Mouse (Mus musculus) kidney, embryonic 14.5 days (tissue): ENCODE results near the gene Gramd1b. TPM values are rescaled to one million over a fixed set of nuclear protein-coding genes. Genes with fewer than 3 reads are reported as not detected.

Experiments used
- ATAC-seq: fragments of 200-750 bp; cut with Nextera tagmentation; 2 replicates; pipeline ENCODE4 v1.8.0; 2017; ENCODE audit warnings: moderate number of reproducible peaks, mild to moderate bottlenecking, moderate TSS enrichment, moderate library complexity; ENCODE audit not compliant: low FRiP score, low TSS enrichment
- H3K27ac ChIP-seq: fragments of 300-500 bp; sonication (generic); 2 replicates; pipeline ENCODE4 v1.5.1; 2014; ENCODE audit warnings: low read depth, mild to moderate bottlenecking, low read length, moderate library complexity, mixed read lengths
- H3K27me3 ChIP-seq: fragments of 300-500 bp; sonication (generic); 2 replicates; pipeline ENCODE4 v1.6.1; 2014; ENCODE audit warnings: mild to moderate bottlenecking, low read length; ENCODE audit not compliant: control insufficient read depth, insufficient read depth
- H3K36me3 ChIP-seq: fragments of 300-500 bp; sonication (generic); 2 replicates; pipeline ENCODE4 v1.6.1; 2014; ENCODE audit warnings: low read length, mixed read lengths; ENCODE audit not compliant: control insufficient read depth, insufficient read depth
- H3K4me1 ChIP-seq: fragments of 300-500 bp; sonication (generic); 2 replicates; pipeline ENCODE4 v1.6.1; 2014; ENCODE audit warnings: low read length, mixed read lengths; ENCODE audit not compliant: control insufficient read depth, insufficient read depth
- H3K4me2 ChIP-seq: fragments of 300-500 bp; sonication (generic); replicated peaks from 2 replicates; pipeline ENCODE4 v1.6.1; 2014; ENCODE audit warnings: low read depth, mild to moderate bottlenecking, low read length
- H3K4me3 ChIP-seq: fragments of 300-500 bp; sonication (generic); 2 replicates; pipeline ENCODE4 v1.5.1; 2014; ENCODE audit warnings: mild to moderate bottlenecking, low read length
- H3K9ac ChIP-seq: fragments of 300-500 bp; sonication (generic); 2 replicates; pipeline ENCODE4 v1.6.1; 2014; ENCODE audit warnings: low read depth, mild to moderate bottlenecking, low read length, moderate library complexity
- H3K9me3 ChIP-seq: fragments of 300-500 bp; sonication (generic); 2 replicates; pipeline ENCODE4 v1.6.1; 2016; ENCODE audit warnings: low read length; ENCODE audit not compliant: control insufficient read depth
- WGBS: fragments of 180-500 bp; shearing (Covaris S2); extraction: QIAGEN DNeasy Blood & Tissue Kit; methylation state at CpG from one replicate; pipeline ENCODE4 v1.1.7; 2014; 5-methylcytosine and 5-hydroxymethylcytosine counted together
- polyA plus RNA-seq: library from polyadenylated mRNA; unstranded; fragments of >200 nt; fragmentation: Nextera tagmentation; extraction: Ambion mirVana; gene quantifications from 2 replicates; pipeline ENCODE4 v1.2.1, GENCODE M21; 2014

The Gramd1b gene
- polyA plus RNA-seq, 1 experiment from 2014 or later, result 7.4 TPM

GRCm38 (mm10) chr9:40414904-40415766 lies 116.0 kb downstream of the Gramd1b start:
- Histone ChIP-seq H3K4me2 (peak overlapping the region; percentile 89), H3K9ac (peak overlapping the region; percentile 73), H3K9me3 (no peaks in the 10 kb centered on the region), H3K27ac (no peak overlapping the region), H3K36me3 (no peaks in the 10 kb centered on the region), H3K27me3 (no peaks in the 10 kb centered on the region), H3K4me1 (no peaks in the 10 kb centered on the region), H3K4me3 (peak overlapping the region; percentile 60)
- ATAC-seq, result peak; percentile 40
- 35% methylated on average over 18 of the region's 18 CpGs for WGBS

GRCm38 (mm10) chr9:40414498-40414903 lies 116.7 kb downstream of the Gramd1b start:
- Histone ChIP-seq H3K27me3 (no peaks in the 10 kb centered on the region), H3K27ac (no peak overlapping the region), H3K4me2 (peak overlapping the region; percentile 89), H3K4me1 (no peaks in the 10 kb centered on the region), H3K9ac (peak overlapping the region; percentile 73), H3K9me3 (no peaks in the 10 kb centered on the region), H3K36me3 (no peaks in the 10 kb centered on the region), H3K4me3 (peak overlapping the region; percentile 60)
- under 1% methylated on average over 15 of the region's 15 CpGs for WGBS
- ATAC-seq, result peak; percentile 79

GRCm38 (mm10) chr9:40413601-40414000 lies 117.6 kb downstream of the Gramd1b start:
- no peak overlapping the region for H3K4me2 ChIP-seq
- H3K4me3 ChIP-seq, result no peak overlapping the region
- no peaks in the 10 kb centered on the region for H3K36me3 ChIP-seq
- H3K9ac ChIP-seq, result no peak overlapping the region
- H3K27ac ChIP-seq, result no peak overlapping the region
- 0 out of 2 replicates have a peak, but pooled peaks cover 3% of the 10 kb centered on the region for H3K4me1 ChIP-seq
- no peak for ATAC-seq
- no peaks in the 10 kb centered on the region for H3K27me3 ChIP-seq
- WGBS, result 82% methylated on average over 4 of the region's 4 CpGs
- no peaks in the 10 kb centered on the region for H3K9me3 ChIP-seq

GRCm38 (mm10) chr9:40412931-40413330 lies 118.3 kb downstream of the Gramd1b start:
- no peak for ATAC-seq
- WGBS, result 88% methylated on average over 14 of the region's 14 CpGs
- Histone ChIP-seq H3K4me1 (0 out of 2 replicates have a peak, but pooled peaks cover 3% of the 10 kb centered on the region), H3K4me3 (no peak overlapping the region), H3K9me3 (no peaks in the 10 kb centered on the region), H3K4me2 (no peak overlapping the region), H3K36me3 (no peaks in the 10 kb centered on the region), H3K27ac (no peak overlapping the region), H3K9ac (no peak overlapping the region), H3K27me3 (no peaks in the 10 kb centered on the region)

GRCm38 (mm10) chr9:40412246-40412645 lies 118.9 kb downstream of the Gramd1b start:
- no peaks in the 10 kb centered on the region for H3K36me3 ChIP-seq
- 70% methylated on average over 4 of the region's 4 CpGs for WGBS
- H3K27ac ChIP-seq, result no peak overlapping the region
- H3K27me3 ChIP-seq, result no peaks in the 10 kb centered on the region
- no peak for ATAC-seq
- H3K9me3 ChIP-seq, result no peaks in the 10 kb centered on the region
- H3K4me1 ChIP-seq, result 0 out of 2 replicates have a peak, but pooled peaks cover 3% of the 10 kb centered on the region
- H3K4me2 ChIP-seq, result no peak overlapping the region
- H3K4me3 ChIP-seq, result no peak overlapping the region
- H3K9ac ChIP-seq, result no peak overlapping the region

- WGBS, result 93% methylated on average over 3 of the region's 3 CpGs
- H3K4me3 ChIP-seq, result no peak overlapping the region
- no peak overlapping the region for H3K27ac ChIP-seq
- no peak overlapping the region for H3K9ac ChIP-seq
- peaks cover 13% of the 10 kb centered on the region for H3K4me1 ChIP-seq
- no peaks in the 10 kb centered on the region for H3K9me3 ChIP-seq
- no peak for ATAC-seq
- H3K27me3 ChIP-seq, result no peaks in the 10 kb centered on the region
- no peaks in the 10 kb centered on the region for H3K36me3 ChIP-seq
- no peak overlapping the region for H3K4me2 ChIP-seq
Measured at GRCm38 (mm10) chr9:40410895-40411294, 120.3 kb downstream of the Gramd1b start.

GRCm38 (mm10) chr9:40409071-40409470 lies 122.1 kb downstream of the Gramd1b start:
- Histone ChIP-seq H3K36me3 (no peaks in the 10 kb centered on the region), H3K4me1 (peaks cover 17% of the 10 kb centered on the region), H3K4me3 (no peak overlapping the region), H3K9me3 (no peaks in the 10 kb centered on the region), H3K27me3 (no peaks in the 10 kb centered on the region), H3K27ac (peak overlapping the region; percentile 56; the same call in 1 of the 2 replicates), H3K9ac (no peak overlapping the region), H3K4me2 (no peak overlapping the region)
- ATAC-seq, result no peak
- 46% methylated on average over 2 of the region's 2 CpGs for WGBS

- Histone ChIP-seq H3K4me3 (no peak overlapping the region), H3K27ac (peak overlapping the region; percentile 73; the same call in 1 of the 2 replicates), H3K4me1 (peaks cover 17% of the 10 kb centered on the region), H3K27me3 (no peaks in the 10 kb centered on the region), H3K9me3 (no peaks in the 10 kb centered on the region), H3K36me3 (no peaks in the 10 kb centered on the region), H3K9ac (no peak overlapping the region), H3K4me2 (no peak overlapping the region)
- 29% methylated on average over 3 of the region's 3 CpGs for WGBS
- peak; percentile 24; the same call in 1 of the 2 replicates for ATAC-seq
Measured at GRCm38 (mm10) chr9:40408415-40408814, 122.8 kb downstream of the Gramd1b start.

- no peaks in the 10 kb centered on the region for H3K27me3 ChIP-seq
- H3K9me3 ChIP-seq, result no peaks in the 10 kb centered on the region
- H3K4me2 ChIP-seq, result no peak overlapping the region
- peak; percentile 78; the same call in 1 of the 2 replicates for ATAC-seq
- peak overlapping the region; percentile 73; the same call in 1 of the 2 replicates for H3K27ac ChIP-seq
- H3K9ac ChIP-seq, result no peak overlapping the region
- H3K4me1 ChIP-seq, result peaks cover 17% of the 10 kb centered on the region
- H3K36me3 ChIP-seq, result no peaks in the 10 kb centered on the region
- H3K4me3 ChIP-seq, result no peak overlapping the region
- WGBS, result 40% methylated on average over 5 of the region's 5 CpGs
Measured at GRCm38 (mm10) chr9:40407876-40408275, 123.3 kb downstream of the Gramd1b start.
